8 mouse cellular contexts compared by ENCODE assay signal in the genomic region with DNA sequence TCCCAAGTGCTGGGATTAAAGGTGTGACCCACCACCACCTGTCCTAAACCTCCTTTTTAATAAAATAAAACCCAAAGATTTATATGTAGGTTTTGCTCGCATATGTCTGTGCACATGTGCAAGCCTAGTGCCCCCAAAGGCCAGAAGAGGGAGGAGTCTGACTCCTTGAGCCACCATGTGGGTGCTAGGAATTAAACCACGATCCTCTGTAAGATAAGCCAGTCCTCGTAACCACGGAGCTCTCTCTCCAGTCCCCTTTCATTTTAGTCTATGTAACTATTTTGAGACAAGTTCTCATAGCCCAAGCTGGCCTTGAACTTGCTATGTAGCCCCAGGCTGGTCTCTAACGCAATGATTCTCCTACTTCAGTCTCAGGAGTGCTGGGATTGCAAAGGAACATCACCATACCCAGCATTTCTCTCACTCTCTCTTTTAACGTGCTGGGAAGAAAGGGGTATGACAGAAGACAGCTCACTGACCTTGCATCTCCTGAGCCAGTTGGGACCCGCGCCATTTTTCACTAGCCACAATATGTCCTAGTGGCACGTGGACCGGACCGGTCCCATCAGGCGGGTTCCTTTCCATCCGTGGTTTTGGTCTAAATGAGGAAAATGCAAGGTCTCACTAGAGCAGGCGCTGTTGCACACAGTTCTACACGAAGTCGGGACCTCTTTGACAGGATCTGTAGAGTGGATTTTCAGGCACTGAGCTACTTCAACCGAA. TPM values are rescaled to one million over a fixed set of nuclear protein-coding genes. Genes with fewer than 3 reads are reported as not detected.
DNase-seq lines count a peak whose midpoint lies in the region; ATAC-seq lines count a peak whose summit lies in the region.

No protein-coding gene starts in this region.

- peak; percentile 5; the same call in 1 of the 2 replicates for ATAC-seq in kidney, embryonic 16.5 days (ENCODE audit: low FRiP score, low TSS enrichment)
- ATAC-seq in embryonic facial prominence, embryonic 12.5 days (ENCODE audit: insufficient number of reproducible peaks, insufficient read depth, low FRiP score, low TSS enrichment): no peak
- no peak for ATAC-seq in hindbrain, embryonic 14.5 days (ENCODE audit: low FRiP score)
- ATAC-seq in megakaryocyte-erythroid progenitor cell, adult 5-6 weeks (replicated peaks; ENCODE audit: low FRiP score, low TSS enrichment, poor library complexity, severe bottlenecking): peak; percentile 48

- no peak for DNase-seq in kidney, adult 18-20 months
- DNase-seq in MN1 (ENCODE audit: low spot score): peak; percentile 28
- no peak for DNase-seq in hindbrain, embryonic 14.5 days (ENCODE audit: low spot score)
- no peak for DNase-seq in layer of hippocampus, postnatal 14 days (ENCODE audit: low spot score in 2 of 2)
- DNase-seq in layer of hippocampus, adult 18-20 months (ENCODE audit: low spot score in 2 of 2): no peak

- H3K9ac ChIP-seq in kidney, embryonic 16.5 days (replicated peaks; ENCODE audit: low read length): peak overlapping the region; percentile 67
- H3K9ac ChIP-seq in embryonic facial prominence, embryonic 12.5 days: peak overlapping the region; percentile 60
- H3K9ac ChIP-seq in hindbrain, embryonic 14.5 days: peak overlapping the region; percentile 58; the same call in 1 of the 2 replicates

- peak overlapping the region; percentile 58 for H3K4me2 ChIP-seq in kidney, embryonic 16.5 days (replicated peaks; ENCODE audit: low read depth, low read length)
- H3K4me2 ChIP-seq in embryonic facial prominence, embryonic 12.5 days (replicated peaks): peak overlapping the region; percentile 61
- H3K4me2 ChIP-seq in hindbrain, embryonic 14.5 days (replicated peaks): peak overlapping the region; percentile 69

- H3K36me3 ChIP-seq in kidney, embryonic 16.5 days (ENCODE audit: insufficient read depth, low read length): peaks cover 32% of the 10 kb centered on the region
- H3K36me3 ChIP-seq in embryonic facial prominence, embryonic 12.5 days: peaks cover 24% of the 10 kb centered on the region
- peaks cover 30% of the 10 kb centered on the region for H3K36me3 ChIP-seq in hindbrain, embryonic 14.5 days (replicated peaks; ENCODE audit: control insufficient read depth, insufficient read depth)

- no peaks in the 10 kb centered on the region for H3K9me3 ChIP-seq in kidney, embryonic 16.5 days (ENCODE audit: low read length)
- H3K9me3 ChIP-seq in embryonic facial prominence, embryonic 12.5 days: no peaks in the 10 kb centered on the region
- no peaks in the 10 kb centered on the region for H3K9me3 ChIP-seq in hindbrain, embryonic 14.5 days (ENCODE audit: control insufficient read depth, low read length)

- no peak overlapping the region for H3K27ac ChIP-seq in kidney, embryonic 16.5 days (ENCODE audit: low read length)
- no peak overlapping the region for H3K27ac ChIP-seq in embryonic facial prominence, embryonic 12.5 days
- no peak overlapping the region for H3K27ac ChIP-seq in hindbrain, embryonic 14.5 days

- H3K27me3 ChIP-seq in kidney, embryonic 16.5 days (ENCODE audit: insufficient read depth, low read length): no peaks in the 10 kb centered on the region
- no peaks in the 10 kb centered on the region for H3K27me3 ChIP-seq in embryonic facial prominence, embryonic 12.5 days
- no peaks in the 10 kb centered on the region for H3K27me3 ChIP-seq in hindbrain, embryonic 14.5 days (ENCODE audit: control insufficient read depth, insufficient read depth, low read length)

- H3K4me1 ChIP-seq in kidney, embryonic 16.5 days (ENCODE audit: insufficient read depth, low read length): peaks cover 17% of the 10 kb centered on the region
- peaks cover 11% of the 10 kb centered on the region for H3K4me1 ChIP-seq in embryonic facial prominence, embryonic 12.5 days
- peaks cover 19% of the 10 kb centered on the region for H3K4me1 ChIP-seq in hindbrain, embryonic 14.5 days (replicated peaks; ENCODE audit: control insufficient read depth, insufficient read depth, low read length)

- peak overlapping the region; percentile 70 for H3K4me3 ChIP-seq in kidney, embryonic 16.5 days (ENCODE audit: low read length)
- peak overlapping the region; percentile 67 for H3K4me3 ChIP-seq in embryonic facial prominence, embryonic 12.5 days
- H3K4me3 ChIP-seq in hindbrain, embryonic 14.5 days (replicated peaks; ENCODE audit: low read length): peak overlapping the region; percentile 53

- WGBS in kidney, embryonic 16.5 days: 14% methylated on average over 17 of the region's 17 CpGs
- 11% methylated on average over 17 of the region's 17 CpGs for WGBS in embryonic facial prominence, embryonic 12.5 days
- 18% methylated on average over 17 of the region's 17 CpGs for WGBS in hindbrain, embryonic 14.5 days

RNA-seq across cellular contexts. Expression of gene Faap24, which starts 0.7 kb away (rescaled TPM):
- 16.9 and 17.8 TPM in 2 replicates for polyA plus RNA-seq in kidney, embryonic 16.5 days (2015; fragmentation: Nextera tagmentation; extraction: Ambion mirVana)
- polyA plus RNA-seq in embryonic facial prominence, embryonic 12.5 days (2016; fragmentation: Nextera tagmentation; extraction: Ambion mirVana): 14.0 and 15.4 TPM in 2 replicates
- 14.6 and 17.5 TPM in 2 replicates for polyA plus RNA-seq in hindbrain, embryonic 14.5 days (2014; fragmentation: Nextera tagmentation; extraction: Ambion mirVana)
- 21.8 and 28.4 TPM in 2 replicates for total RNA-seq in megakaryocyte-erythroid progenitor cell, adult 5-6 weeks (2014; fragmentation: Nextera tagmentation)
- total RNA-seq in megakaryocyte-erythroid progenitor cell, adult 5-6 weeks (2017): 20.4 and 23.4 TPM in 2 replicates
- total RNA-seq in layer of hippocampus, postnatal 14 days (2021): 1 to 10 TPM; 7.1 to 7.2 TPM
- 1 to 10 TPM; 6.2 to 6.3 TPM for total RNA-seq in layer of hippocampus, adult 18-20 months (2021)

RNA-seq across cellular contexts. Expression of gene Cep89, which starts 0.9 kb away (rescaled TPM):
- 63.7 and 73.2 TPM in 2 replicates for polyA plus RNA-seq in kidney, embryonic 16.5 days (2015; fragmentation: Nextera tagmentation; extraction: Ambion mirVana)
- polyA plus RNA-seq in embryonic facial prominence, embryonic 12.5 days (2016; fragmentation: Nextera tagmentation; extraction: Ambion mirVana): 56.0 and 58.3 TPM in 2 replicates
- polyA plus RNA-seq in hindbrain, embryonic 14.5 days (2014; fragmentation: Nextera tagmentation; extraction: Ambion mirVana): 22.6 and 25.2 TPM in 2 replicates
- 18.0 and 25.1 TPM in 2 replicates for total RNA-seq in megakaryocyte-erythroid progenitor cell, adult 5-6 weeks (2014; fragmentation: Nextera tagmentation)
- total RNA-seq in megakaryocyte-erythroid progenitor cell, adult 5-6 weeks (2017): 17.9 and 26.0 TPM in 2 replicates
- total RNA-seq in layer of hippocampus, postnatal 14 days (2021): 10 to 100 TPM; 19.4 to 20.5 TPM
- total RNA-seq in layer of hippocampus, adult 18-20 months (2021): 10 to 100 TPM; 11.2 to 16.9 TPM

RNA-seq across cellular contexts. Expression of gene Slc7a9, which starts 52.7 kb away (rescaled TPM):
- polyA plus RNA-seq in kidney, embryonic 16.5 days (2015; fragmentation: Nextera tagmentation; extraction: Ambion mirVana): 11.2 and 13.3 TPM in 2 replicates
- 0.29 and 0.45 TPM in 2 replicates for polyA plus RNA-seq in embryonic facial prominence, embryonic 12.5 days (2016; fragmentation: Nextera tagmentation; extraction: Ambion mirVana)
- 0.14 TPM in 1 of 2 replicates, not detected in the other for polyA plus RNA-seq in hindbrain, embryonic 14.5 days (2014; fragmentation: Nextera tagmentation; extraction: Ambion mirVana)
- total RNA-seq in megakaryocyte-erythroid progenitor cell, adult 5-6 weeks (2014; fragmentation: Nextera tagmentation): not detected in 2 replicates
- total RNA-seq in megakaryocyte-erythroid progenitor cell, adult 5-6 weeks (2017): not detected in 2 replicates
- not detected for total RNA-seq in layer of hippocampus, postnatal 14 days (2021)
- total RNA-seq in layer of hippocampus, adult 18-20 months (2021): not detected

Comparison
In these comparisons a context has a peak if more than half of its experiments do, and no peak if none do; other contexts are left out.
1. ATAC-seq: peak in kidney, embryonic 16.5 days (single experiment) and megakaryocyte-erythroid progenitor cell, adult 5-6 weeks (single experiment); none in embryonic facial prominence, embryonic 12.5 days (single experiment) and hindbrain, embryonic 14.5 days (single experiment).
2. Peak in every context shown above with its lines, with median percentiles within 50 percentile points of each other: H3K4me2 ChIP-seq, H3K4me3 ChIP-seq and H3K9ac ChIP-seq.